Mouse (Mus musculus) heart, embryonic 10.5 days (tissue): ENCODE measurements around the gene Osbpl10. TPM values are rescaled to one million over a fixed set of nuclear protein-coding genes. Genes with fewer than 3 reads are reported as not detected.

Experiments
- DNase-seq: peaks from one replicate; pipeline ENCODE4 v3.0.0-alpha.2; 2017; ENCODE audit warnings: low spot score
- H3K27ac ChIP-seq: fragments of 300-500 bp; sonication (generic); 2 replicates; pipeline ENCODE4 v1.5.1; 2016; ENCODE audit warnings: mild to moderate bottlenecking
- H3K27me3 ChIP-seq: fragments of 300-500 bp; sonication (generic); 2 replicates; pipeline ENCODE4 v1.6.1; 2016; ENCODE audit warnings: mild to moderate bottlenecking; ENCODE audit not compliant: poor library complexity, insufficient read depth, severe bottlenecking
- H3K36me3 ChIP-seq: fragments of 300-500 bp; sonication (generic); 2 replicates; pipeline ENCODE4 v1.6.1; 2016; ENCODE audit warnings: mild to moderate bottlenecking, moderate library complexity
- H3K4me1 ChIP-seq: fragments of 300-500 bp; sonication (generic); 2 replicates; pipeline ENCODE4 v1.6.1; 2016; ENCODE audit warnings: mild to moderate bottlenecking
- H3K4me3 ChIP-seq: fragments of 300-500 bp; sonication (generic); 2 replicates; pipeline ENCODE4 v1.5.1; 2016; ENCODE audit warnings: mild to moderate bottlenecking, moderate library complexity
- H3K9me3 ChIP-seq: fragments of 300-500 bp; sonication (generic); 2 replicates; pipeline ENCODE4 v1.6.1; 2016; ENCODE audit warnings: mild to moderate bottlenecking, moderate library complexity
- WGBS: fragments of 180-500 bp; shearing (Covaris S2); methylation state at CpG from one replicate; pipeline ENCODE4 v1.1.7; 2016; 5-methylcytosine and 5-hydroxymethylcytosine counted together
- polyA plus RNA-seq: library from polyadenylated mRNA; unstranded; fragments of >200 nt; fragmentation: Nextera tagmentation; extraction: Ambion mirVana; gene quantifications from 2 replicates; pipeline ENCODE4 v1.2.1, GENCODE M21; 2016

Gene Osbpl10
- polyA plus RNA-seq, result 1.2 and 1.7 TPM in 2 replicates

- Histone ChIP-seq H3K4me3 (peak within 1 kb of the TSS; percentile 92), H3K27ac (peak within 1 kb of the TSS; percentile 94), H3K27me3 (peaks cover 28% of the 10 kb centered on the region), H3K9me3 (no peaks in the 10 kb centered on the region), H3K36me3 (no peaks in the 10 kb centered on the region), H3K4me1 (peaks cover 28% of the 10 kb centered on the region)
- peak; percentile 80 for DNase-seq
- under 1% methylated on average over 81 of the region's 86 CpGs for WGBS
These were observed at the start of gene Osbpl10 for GRCm38 (mm10) chr9:114978281-114979111. Gene Osbpl10, plus strand, starts transcription at chr9:114978569.

DNA sequence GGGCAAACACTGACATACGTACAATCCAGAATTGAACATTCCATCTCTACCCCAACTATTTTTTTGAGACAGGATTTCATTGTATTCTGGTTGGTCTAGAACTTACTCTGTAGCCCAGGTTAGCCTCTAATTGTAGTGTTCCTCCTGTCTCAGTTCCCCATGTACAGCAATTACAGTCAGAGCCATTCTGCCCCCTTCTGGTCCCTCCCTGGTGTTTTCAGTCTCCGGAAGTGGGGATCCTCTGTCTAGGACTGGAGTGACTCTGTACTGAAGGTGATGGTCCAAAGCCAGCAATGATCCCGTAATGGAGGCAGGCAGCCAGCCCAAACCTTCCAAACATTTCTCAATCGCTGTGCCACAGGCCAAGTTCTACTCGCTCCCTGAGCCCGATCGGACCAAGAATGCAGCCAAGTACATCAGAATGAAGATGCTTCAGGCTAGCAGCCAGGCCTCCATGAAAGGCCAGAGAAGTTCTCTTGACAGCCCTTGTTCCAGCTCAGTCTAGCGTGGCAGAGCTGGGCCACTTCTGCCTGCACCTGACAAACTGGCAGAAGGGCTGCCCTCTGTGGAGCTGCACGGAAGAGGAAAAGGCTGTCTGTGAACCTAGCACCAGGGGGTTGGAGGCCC is 47.8 kb upstream of the Osbpl10 start:
- Histone ChIP-seq H3K9me3 (no peaks in the 10 kb centered on the region), H3K27me3 (no peaks in the 10 kb centered on the region), H3K4me3 (no peak overlapping the region), H3K27ac (no peak overlapping the region), H3K36me3 (no peaks in the 10 kb centered on the region), H3K4me1 (peaks cover 31% of the 10 kb centered on the region)
- DNase-seq, result no peak
- 89% methylated on average over 9 of the region's 9 CpGs for WGBS

DNA sequence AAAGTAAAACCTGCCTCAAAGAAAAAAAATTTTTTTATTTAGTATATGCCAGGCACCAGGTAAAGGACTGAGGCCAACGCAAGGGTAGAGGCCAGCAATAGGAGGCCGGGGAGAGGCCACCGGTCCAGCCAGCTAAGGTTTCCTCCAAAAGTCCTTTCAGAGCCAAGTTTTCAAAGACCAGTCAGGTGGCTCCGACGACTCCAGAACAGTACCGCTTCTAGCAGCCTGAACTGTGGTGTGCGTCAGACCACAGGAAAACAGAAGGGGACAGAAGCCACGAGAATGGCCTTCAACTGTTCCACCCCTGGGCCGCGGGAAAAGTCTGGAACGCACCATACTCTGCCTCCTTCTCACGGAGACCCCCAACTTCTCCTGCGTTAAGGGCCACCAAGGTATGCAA is 45.8 kb upstream of the Osbpl10 start:
- no peaks in the 10 kb centered on the region for H3K36me3 ChIP-seq
- H3K4me3 ChIP-seq, result peak overlapping the region; percentile 82
- 23% methylated on average over 13 of the region's 13 CpGs for WGBS
- peaks cover 28% of the 10 kb centered on the region for H3K4me1 ChIP-seq
- no peaks in the 10 kb centered on the region for H3K9me3 ChIP-seq
- H3K27ac ChIP-seq, result peak overlapping the region; percentile 83; the same call in 1 of the 2 replicates
- DNase-seq, result no peak
- no peaks in the 10 kb centered on the region for H3K27me3 ChIP-seq

- Histone ChIP-seq H3K4me3 (peak overlapping the region; percentile 82), H3K27ac (peak overlapping the region; percentile 83), H3K27me3 (no peaks in the 10 kb centered on the region), H3K9me3 (no peaks in the 10 kb centered on the region), H3K4me1 (peaks cover 28% of the 10 kb centered on the region), H3K36me3 (no peaks in the 10 kb centered on the region)
- under 1% methylated on average over 50 of the region's 50 CpGs for WGBS
- no peak for DNase-seq
These were observed 45.2 kb upstream of the Osbpl10 start for GRCm38 (mm10) chr9:114933037-114933722.

DNA sequence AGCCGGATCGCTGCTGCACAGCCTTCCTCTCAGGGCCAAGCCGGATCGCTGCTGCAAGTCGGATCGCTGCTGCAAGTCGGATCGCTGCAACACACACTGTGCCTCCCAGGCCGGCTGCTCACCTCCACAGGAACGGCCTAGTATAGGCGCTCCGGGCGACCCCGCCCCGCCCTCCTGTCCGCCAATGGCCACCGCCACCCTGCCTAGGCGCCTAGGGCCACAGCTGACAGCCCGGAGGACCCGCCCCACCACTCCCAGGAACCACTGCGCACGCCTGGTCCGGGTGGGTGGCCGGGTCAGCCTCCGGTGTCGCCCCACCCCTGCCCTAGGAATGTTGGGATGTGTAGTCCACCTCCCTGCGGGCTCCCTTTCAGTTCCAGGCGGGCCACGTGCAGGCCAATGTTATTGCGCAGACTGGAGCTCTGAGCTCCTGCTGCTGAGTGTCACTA is 44.6 kb upstream of the Osbpl10 start, which contains the start of gene Gpd1l:
Gene Gpd1l, minus strand, starts transcription at position 265 of the 449 bp plus-strand sequence.
- Histone ChIP-seq H3K9me3 (no peaks in the 10 kb centered on the region), H3K4me3 (peak within 1 kb of the TSS; percentile 82), H3K27me3 (no peaks in the 10 kb centered on the region), H3K27ac (peak within 1 kb of the TSS; percentile 83), H3K36me3 (no peaks in the 10 kb centered on the region), H3K4me1 (peaks cover 28% of the 10 kb centered on the region)
- peak; percentile 99 for DNase-seq
- under 1% methylated on average over 30 of the region's 30 CpGs for WGBS

- H3K9me3 ChIP-seq, result no peaks in the 10 kb centered on the region
- WGBS, result 68% methylated on average over 11 of the region's 11 CpGs
- H3K4me3 ChIP-seq, result peak overlapping the region; percentile 82
- H3K4me1 ChIP-seq, result peaks cover 28% of the 10 kb centered on the region
- peak overlapping the region; percentile 83 for H3K27ac ChIP-seq
- no peak for DNase-seq
- no peaks in the 10 kb centered on the region for H3K36me3 ChIP-seq
- no peaks in the 10 kb centered on the region for H3K27me3 ChIP-seq
These were observed 44.1 kb upstream of the Osbpl10 start for GRCm38 (mm10) chr9:114934231-114934630.

GRCm38 (mm10) chr9:114935321-114935720 is 43.0 kb upstream of the Osbpl10 start:
- H3K4me1 ChIP-seq, result peaks cover 28% of the 10 kb centered on the region
- no peaks in the 10 kb centered on the region for H3K9me3 ChIP-seq
- H3K36me3 ChIP-seq, result no peaks in the 10 kb centered on the region
- WGBS, result 82% methylated on average over 4 of the region's 4 CpGs
- no peak overlapping the region for H3K27ac ChIP-seq
- no peak overlapping the region for H3K4me3 ChIP-seq
- no peak for DNase-seq
- no peaks in the 10 kb centered on the region for H3K27me3 ChIP-seq

DNA sequence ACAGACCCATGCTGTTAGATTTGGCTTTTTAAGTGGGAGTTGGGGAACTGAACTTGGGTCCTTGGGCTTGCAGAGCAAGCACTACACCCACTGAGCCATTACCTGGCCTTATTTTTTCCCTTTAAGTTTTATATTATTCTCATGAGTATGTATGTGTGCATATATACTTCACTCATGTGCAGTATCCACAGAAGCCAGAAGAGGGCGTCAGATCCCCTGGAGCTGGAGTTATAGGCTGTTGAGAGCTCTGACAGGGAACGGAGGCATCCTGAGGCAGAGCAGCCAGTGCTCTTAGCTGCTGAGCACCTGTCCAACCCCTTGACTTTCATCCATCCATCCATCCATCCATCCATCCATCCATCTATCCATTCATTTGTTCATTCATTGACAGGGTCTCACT is 41.7 kb upstream of the Osbpl10 start:
- Histone ChIP-seq H3K4me1 (peaks cover 31% of the 10 kb centered on the region), H3K36me3 (no peaks in the 10 kb centered on the region), H3K4me3 (no peak overlapping the region), H3K27ac (no peak overlapping the region), H3K27me3 (no peaks in the 10 kb centered on the region), H3K9me3 (no peaks in the 10 kb centered on the region)
- no peak for DNase-seq
- 69% methylated on average over 2 of the region's 2 CpGs for WGBS

- Histone ChIP-seq H3K36me3 (no peaks in the 10 kb centered on the region), H3K27me3 (no peaks in the 10 kb centered on the region), H3K4me3 (no peak overlapping the region), H3K9me3 (peaks cover 5% of the 10 kb centered on the region; the same call in 1 of the 2 replicates), H3K27ac (no peak overlapping the region), H3K4me1 (peaks cover 8% of the 10 kb centered on the region; the same call in 1 of the 2 replicates)
- no peak for DNase-seq
- 79% methylated on average over 3 of the region's 3 CpGs for WGBS
These were observed 33.7 kb upstream of the Osbpl10 start for GRCm38 (mm10) chr9:114944642-114945041.

- H3K9me3 ChIP-seq, result peaks cover 5% of the 10 kb centered on the region; the same call in 1 of the 2 replicates
- no peak overlapping the region for H3K4me3 ChIP-seq
- H3K27ac ChIP-seq, result no peak overlapping the region
- H3K27me3 ChIP-seq, result no peaks in the 10 kb centered on the region
- H3K4me1 ChIP-seq, result peaks cover 16% of the 10 kb centered on the region
- H3K36me3 ChIP-seq, result no peaks in the 10 kb centered on the region
- 83% methylated on average over 6 of the region's 6 CpGs for WGBS
- DNase-seq, result no peak
These were observed 32.8 kb upstream of the Osbpl10 start for GRCm38 (mm10) chr9:114945576-114945975.

DNA sequence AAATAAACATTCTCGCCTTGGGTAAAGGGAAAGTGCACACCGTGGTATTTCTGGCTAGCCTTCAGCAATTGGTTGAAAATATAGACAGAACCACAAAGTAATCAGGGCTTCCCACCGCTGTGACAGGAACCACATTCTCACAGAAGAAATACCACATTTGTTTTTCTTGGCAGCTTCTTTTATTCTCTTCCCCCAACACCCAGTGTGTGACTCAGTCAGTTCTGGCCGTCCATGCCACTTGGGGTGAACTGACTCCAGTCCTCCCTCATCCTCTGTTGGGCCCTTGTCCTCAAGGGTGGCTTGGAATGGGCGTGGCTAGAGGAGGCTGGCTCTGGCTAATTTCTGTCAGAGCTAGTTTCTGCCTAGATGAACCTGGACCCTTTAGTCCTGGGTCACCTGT is 30.0 kb upstream of the Osbpl10 start:
- WGBS, result 56% methylated on average over 5 of the region's 5 CpGs
- Histone ChIP-seq H3K27ac (peak overlapping the region; percentile 62; the same call in 1 of the 2 replicates), H3K4me1 (peaks cover 14% of the 10 kb centered on the region), H3K9me3 (no peaks in the 10 kb centered on the region), H3K4me3 (no peak overlapping the region), H3K36me3 (no peaks in the 10 kb centered on the region), H3K27me3 (no peaks in the 10 kb centered on the region)
- no peak for DNase-seq

- WGBS, result 33% methylated on average over 1 of the region's 1 CpGs
- Histone ChIP-seq H3K4me3 (no peak overlapping the region), H3K4me1 (peaks cover 14% of the 10 kb centered on the region), H3K9me3 (no peaks in the 10 kb centered on the region), H3K36me3 (no peaks in the 10 kb centered on the region), H3K27ac (no peak overlapping the region), H3K27me3 (no peaks in the 10 kb centered on the region)
- no peak for DNase-seq
These were observed 25.5 kb upstream of the Osbpl10 start for GRCm38 (mm10) chr9:114952866-114953265.
